Mouse (Mus musculus) small intestine, adult 2 months (tissue): ENCODE measurements at regions not wholly inside any gene's neighbourhood (a gene's known extent, or its start where the extent isn't known, plus 50 kb on each side); places are given as distances from the start of the nearest gene placed in this dataset.

ENCODE experiments used
- H3K27ac ChIP-seq: fragments of 200-500 bp; 2 replicates; pipeline ENCODE4 v1.5.1; 2012; ENCODE audit warnings: low read depth, low read length, control low read depth, inconsistent platforms; ENCODE audit not compliant: insufficient read depth
- H3K27me3 ChIP-seq: fragments of 200-500 bp; 2 replicates; pipeline ENCODE4 v1.6.1; 2012; ENCODE audit warnings: mild to moderate bottlenecking, moderate library complexity, low read length, inconsistent platforms; ENCODE audit not compliant: control insufficient read depth, insufficient read depth
- H3K36me3 ChIP-seq: fragments of 200-500 bp; 2 replicates; pipeline ENCODE4 v1.6.1; 2012; ENCODE audit warnings: mild to moderate bottlenecking, low read length, control low read depth, inconsistent platforms; ENCODE audit not compliant: control insufficient read depth, insufficient read depth
- H3K4me1 ChIP-seq: fragments of 200-500 bp; 2 replicates; pipeline ENCODE4 v1.6.1; 2012; ENCODE audit warnings: low read length, inconsistent platforms, mixed read lengths; ENCODE audit not compliant: control insufficient read depth, insufficient read depth, insufficient read length
- H3K4me3 ChIP-seq: fragments of 200-500 bp; 2 replicates; pipeline ENCODE4 v1.5.1; 2012; ENCODE audit warnings: low read depth, mild to moderate bottlenecking, control low read depth, inconsistent platforms, low read length, moderate library complexity
- CTCF ChIP-seq: fragments of 200-500 bp; IDR thresholded peaks from 2 replicates; pipeline ENCODE4 v1.5.1; 2012; ENCODE audit warnings: low read depth, mild to moderate bottlenecking, control low read depth, inconsistent platforms, low read length, moderate library complexity, mixed read lengths; ENCODE audit not compliant: insufficient replicate concordance, insufficient read length; ENCODE audit errors: extremely low read depth
- POLR2A ChIP-seq: fragments of 200-500 bp; IDR thresholded peaks from 2 replicates; pipeline ENCODE4 v1.6.1; 2012; ENCODE audit warnings: low read depth, mild to moderate bottlenecking, control low read depth, inconsistent platforms, low read length, moderate library complexity
- WGBS: fragments of 180-500 bp; shearing (Covaris S2); methylation state at CpG from one replicate; pipeline ENCODE4 v1.1.7; 2018; 5-methylcytosine and 5-hydroxymethylcytosine counted together

GRCm38 (mm10) chr6:91583346-91583745 lies 67.6 kb downstream of the Lsm3 start:
- no peak for TF ChIP-seq CTCF
- Histone ChIP-seq H3K36me3 (no peaks in the 10 kb centered on the region), H3K27me3 (no peaks in the 10 kb centered on the region), H3K4me1 (peaks cover 3% of the 10 kb centered on the region; the same call in 1 of the 2 replicates), H3K27ac (peak overlapping the region; percentile 59; the same call in 1 of the 2 replicates), H3K4me3 (no peak overlapping the region)
- 34% methylated on average over 5 of the region's 5 CpGs for WGBS

- WGBS = 76% methylated on average over 3 of the region's 3 CpGs
- Histone ChIP-seq H3K27ac (no peak overlapping the region), H3K36me3 (no peaks in the 10 kb centered on the region), H3K4me1 (peaks cover 8% of the 10 kb centered on the region; the same call in 1 of the 2 replicates), H3K4me3 (no peak overlapping the region), H3K27me3 (no peaks in the 10 kb centered on the region)
- TF ChIP-seq CTCF = no peak
- TF ChIP-seq POLR2A = no peak
Measured at GRCm38 (mm10) chr6:91585543-91585942, 69.8 kb downstream of the Lsm3 start.

- H3K27ac ChIP-seq = no peak overlapping the region
- H3K36me3 ChIP-seq = no peaks in the 10 kb centered on the region
- WGBS = 74% methylated on average over 4 of the region's 4 CpGs
- no peaks in the 10 kb centered on the region for H3K27me3 ChIP-seq
- TF ChIP-seq CTCF (no peak), POLR2A (no peak)
- peaks cover 13% of the 10 kb centered on the region; the same call in 1 of the 2 replicates for H3K4me1 ChIP-seq
- H3K4me3 ChIP-seq = no peak overlapping the region
Measured at GRCm38 (mm10) chr6:91589181-91589580, 73.5 kb downstream of the Lsm3 start.

- WGBS = 45% methylated on average over 6 of the region's 6 CpGs
- no peaks in the 10 kb centered on the region for H3K27me3 ChIP-seq
- H3K4me3 ChIP-seq = no peak overlapping the region
- peaks cover 13% of the 10 kb centered on the region; the same call in 1 of the 2 replicates for H3K4me1 ChIP-seq
- TF ChIP-seq CTCF (no peak), POLR2A (no peak)
- no peaks in the 10 kb centered on the region for H3K36me3 ChIP-seq
- no peak overlapping the region for H3K27ac ChIP-seq
Measured at GRCm38 (mm10) chr6:91590395-91590794, 74.7 kb downstream of the Lsm3 start.

- H3K4me1 ChIP-seq = peaks cover 13% of the 10 kb centered on the region; the same call in 1 of the 2 replicates
- no peaks in the 10 kb centered on the region for H3K36me3 ChIP-seq
- 23% methylated on average over 8 of the region's 8 CpGs for WGBS
- H3K4me3 ChIP-seq = no peak overlapping the region
- H3K27ac ChIP-seq = no peak overlapping the region
- no peak for TF ChIP-seq CTCF
- TF ChIP-seq POLR2A = no peak
- no peaks in the 10 kb centered on the region for H3K27me3 ChIP-seq
Measured at GRCm38 (mm10) chr6:91590806-91591571, 75.3 kb downstream of the Lsm3 start.

GRCm38 (mm10) chr6:91592651-91593050 lies 76.9 kb downstream of the Lsm3 start:
- Histone ChIP-seq H3K27ac (no peak overlapping the region), H3K4me3 (no peak overlapping the region), H3K4me1 (peaks cover 13% of the 10 kb centered on the region; the same call in 1 of the 2 replicates), H3K27me3 (no peaks in the 10 kb centered on the region), H3K36me3 (no peaks in the 10 kb centered on the region)
- WGBS = 66% methylated on average over 2 of the region's 2 CpGs
- TF ChIP-seq CTCF (no peak), POLR2A (no peak)

GRCm38 (mm10) chr6:91598942-91599341 lies 83.2 kb downstream of the Lsm3 start:
- TF ChIP-seq CTCF (no peak), POLR2A (no peak)
- no peak overlapping the region for H3K4me3 ChIP-seq
- 48% methylated on average over 10 of the region's 10 CpGs for WGBS
- H3K27me3 ChIP-seq = no peaks in the 10 kb centered on the region
- no peaks in the 10 kb centered on the region for H3K4me1 ChIP-seq
- H3K27ac ChIP-seq = no peak overlapping the region
- H3K36me3 ChIP-seq = no peaks in the 10 kb centered on the region
